Mouse (Mus musculus): ENCODE measurements around the gene Egfr.

Gene Egfr

DNA sequence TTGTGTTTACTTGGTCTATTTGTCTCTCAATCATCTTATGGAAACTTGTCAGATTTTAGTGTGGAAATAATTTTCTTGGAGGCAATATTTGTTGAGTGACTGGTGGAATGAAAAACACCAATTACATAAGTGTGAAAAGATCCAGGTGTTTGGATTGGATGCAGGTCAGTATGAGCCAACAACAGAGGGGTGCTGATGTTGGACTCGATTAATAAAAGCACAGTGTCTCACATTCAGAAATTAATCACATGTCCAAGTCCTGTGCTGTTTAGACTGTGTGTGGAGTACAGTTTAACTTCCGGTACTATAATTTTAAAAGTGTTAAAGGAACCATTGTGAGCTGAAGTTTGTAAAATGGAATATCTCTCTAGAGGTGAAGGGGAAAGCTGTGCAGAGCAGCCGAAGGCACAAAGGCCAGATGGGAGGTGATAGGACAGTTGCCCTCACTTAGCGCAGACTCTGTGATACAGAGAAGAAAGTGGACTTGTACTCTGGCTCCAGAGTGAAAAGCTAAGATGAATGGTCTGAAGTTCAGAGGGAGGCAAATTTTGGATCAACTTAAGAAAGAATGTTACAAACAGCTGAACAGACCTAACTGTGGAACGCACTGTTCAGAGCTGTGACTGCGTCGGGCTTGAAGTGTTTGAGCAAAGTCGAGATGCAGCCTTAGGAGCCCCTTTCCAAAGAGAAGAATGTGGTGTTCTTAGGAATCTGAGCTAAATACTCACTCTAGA, 32.1 kb downstream of the Egfr start:
- DNase-seq = no peak

DNA sequence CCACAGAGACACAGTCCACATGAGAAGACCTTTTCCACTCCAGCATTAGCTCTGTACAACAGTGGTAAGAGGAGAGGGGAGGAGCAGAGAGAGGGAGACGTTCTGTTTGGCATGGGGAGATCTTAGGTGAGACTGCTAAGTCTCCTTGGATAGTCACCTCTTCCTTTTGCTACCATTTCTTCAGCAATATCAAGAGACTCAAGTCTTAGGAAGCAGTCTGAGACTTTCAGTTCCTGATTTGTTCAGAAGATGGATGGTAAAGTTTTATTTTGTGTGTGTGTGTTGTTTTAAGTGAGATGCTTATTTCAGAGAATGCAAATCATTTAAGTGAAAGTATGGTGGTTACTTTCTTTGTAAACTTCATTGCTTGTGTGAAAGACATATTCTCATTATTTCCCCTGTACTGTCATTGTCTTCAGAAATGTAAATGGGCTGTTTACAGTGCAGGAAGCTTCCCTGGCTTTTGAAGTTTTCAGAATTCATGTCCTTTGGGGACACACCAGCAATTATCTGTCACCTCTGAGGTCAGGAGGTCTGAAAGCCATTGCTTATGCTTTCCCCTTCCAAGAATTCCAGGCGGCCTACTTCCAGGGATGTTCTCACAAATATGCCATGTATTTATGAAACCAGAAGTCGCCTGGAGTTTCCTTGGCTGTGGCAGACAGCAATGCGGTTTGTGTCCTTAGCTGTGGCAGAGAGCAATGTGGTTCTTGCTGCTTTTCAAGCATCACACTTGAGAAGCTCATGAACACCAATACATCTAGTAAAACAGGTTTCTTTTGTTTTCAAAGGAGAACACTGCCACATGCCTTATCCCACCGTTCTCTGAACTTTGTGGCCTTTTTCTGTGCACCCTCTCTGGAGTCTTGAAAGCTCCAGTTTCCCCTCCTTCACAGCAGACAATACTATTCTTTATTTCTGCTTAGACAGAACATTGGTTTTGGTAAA, 40.9 kb downstream of the Egfr start:
- DNase-seq = no peak

DNA sequence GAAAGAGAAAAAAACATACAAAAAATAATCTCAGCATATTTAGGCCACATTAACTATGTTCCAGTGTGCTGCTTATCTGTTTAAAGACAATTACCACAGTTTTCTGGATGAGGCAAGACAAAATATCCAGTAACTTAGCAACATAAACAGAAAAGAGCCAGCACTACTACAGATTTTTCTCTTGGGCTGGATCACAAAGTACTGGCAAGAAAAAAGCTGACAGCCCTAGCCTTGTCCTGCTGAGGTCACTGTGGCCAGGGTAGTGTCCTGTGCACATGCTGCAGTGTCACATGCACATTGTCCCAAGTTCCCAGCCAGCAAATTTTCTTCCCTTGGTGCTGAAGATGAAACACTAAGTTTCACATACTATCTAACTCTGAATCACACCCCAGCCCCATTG, 43.0 kb downstream of the Egfr start:
- DNase-seq = no peak

DNA sequence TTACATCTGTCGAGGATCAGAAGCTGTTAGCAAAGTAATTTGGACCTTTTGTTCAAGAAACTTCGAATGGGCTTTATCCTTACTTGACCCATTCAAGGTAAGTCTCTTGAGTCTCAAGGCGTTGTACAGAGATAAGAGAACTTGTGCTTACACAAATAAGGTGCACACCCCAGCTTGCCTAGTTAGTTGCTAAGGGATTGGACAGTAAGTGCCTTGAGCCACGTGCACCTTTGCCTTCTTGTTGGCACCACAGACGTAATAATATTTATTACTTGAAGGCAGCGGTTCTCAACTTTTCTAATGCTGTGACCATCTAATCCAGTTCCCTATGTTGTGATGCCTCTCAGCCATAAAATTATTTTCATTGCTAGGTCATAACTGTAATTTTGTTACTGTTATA, 43.5 kb downstream of the Egfr start:
- DNase-seq = no peak

DNA sequence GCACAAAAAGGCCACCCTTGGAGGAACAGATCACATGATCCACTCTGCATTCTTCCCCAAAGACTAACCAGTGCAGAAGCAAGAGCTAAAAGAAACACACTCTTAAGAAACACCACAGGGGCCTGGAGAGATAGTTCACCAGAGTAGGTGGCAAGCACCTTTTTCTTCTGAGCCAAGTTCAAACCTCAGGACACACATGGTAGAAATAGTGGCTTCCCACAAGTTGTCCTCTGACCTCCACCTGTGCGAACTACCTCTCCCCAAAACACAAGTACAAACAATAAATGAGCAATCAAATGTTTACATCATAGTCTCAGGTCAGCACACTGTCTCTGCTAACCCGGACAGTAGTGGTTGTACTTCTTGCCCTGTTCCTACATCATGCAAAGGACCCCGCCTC, 45.5 kb downstream of the Egfr start:
- no peak for DNase-seq

DNA sequence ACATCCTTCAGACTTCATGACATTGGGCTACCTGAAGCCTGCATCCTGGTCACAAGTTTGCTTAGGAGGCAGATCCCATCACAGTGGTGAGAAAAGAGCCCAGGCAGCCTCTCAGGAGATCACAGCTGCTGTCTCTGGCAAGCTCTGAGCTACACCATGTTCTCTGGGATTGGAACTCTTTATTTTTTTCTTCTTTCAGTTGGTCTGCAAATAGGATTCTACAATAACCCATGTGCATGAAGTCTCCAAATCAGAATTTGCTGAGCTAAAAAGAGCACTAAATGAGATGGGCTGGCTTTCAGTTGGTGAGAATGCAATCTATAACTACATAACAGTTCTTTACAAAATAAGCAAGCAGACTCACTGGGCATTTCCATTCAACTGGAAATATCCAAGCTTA, 46.1 kb downstream of the Egfr start:
- DNase-seq = no peak

DNA sequence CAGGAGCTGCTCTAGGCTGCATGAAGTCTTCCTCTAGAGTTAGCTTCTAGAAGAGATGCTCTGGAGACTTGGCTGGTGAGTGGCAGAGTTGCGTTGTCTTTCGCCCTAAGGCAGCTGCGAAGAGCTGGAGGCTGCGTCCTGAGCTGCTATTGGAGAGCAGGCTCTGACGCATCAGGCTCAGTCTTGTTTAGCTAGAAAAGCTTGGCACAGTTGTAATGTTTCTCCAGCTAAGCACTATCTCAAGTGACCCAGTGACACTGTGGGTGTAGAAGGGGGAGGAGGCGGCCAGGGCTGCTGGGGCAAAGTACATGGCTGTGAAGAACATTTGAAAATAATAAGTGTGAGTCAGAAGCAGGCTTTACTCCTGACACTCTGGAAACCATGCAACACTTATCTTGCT, 48.5 kb downstream of the Egfr start:
- DNase-seq = no peak

DNA sequence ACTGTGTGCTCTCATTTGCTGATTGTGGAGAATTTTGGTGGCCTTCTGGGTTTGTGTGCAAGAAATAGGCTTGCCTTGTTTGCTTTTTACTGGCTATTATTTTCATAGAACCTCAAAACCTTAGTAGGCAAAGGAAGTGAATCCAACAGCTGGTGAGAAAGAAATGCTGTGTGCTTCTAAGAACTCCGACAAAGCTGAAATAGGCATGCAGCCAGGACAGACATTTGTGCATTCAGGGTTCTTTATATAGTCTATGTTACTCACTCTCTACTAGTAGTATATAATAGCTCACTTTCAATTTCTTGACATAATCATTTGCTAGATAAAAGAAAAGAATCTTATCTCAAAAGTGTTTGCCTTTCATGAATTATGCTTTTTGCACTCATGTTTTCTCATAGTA, 50.7 kb downstream of the Egfr start:
- no peak for DNase-seq

DNA sequence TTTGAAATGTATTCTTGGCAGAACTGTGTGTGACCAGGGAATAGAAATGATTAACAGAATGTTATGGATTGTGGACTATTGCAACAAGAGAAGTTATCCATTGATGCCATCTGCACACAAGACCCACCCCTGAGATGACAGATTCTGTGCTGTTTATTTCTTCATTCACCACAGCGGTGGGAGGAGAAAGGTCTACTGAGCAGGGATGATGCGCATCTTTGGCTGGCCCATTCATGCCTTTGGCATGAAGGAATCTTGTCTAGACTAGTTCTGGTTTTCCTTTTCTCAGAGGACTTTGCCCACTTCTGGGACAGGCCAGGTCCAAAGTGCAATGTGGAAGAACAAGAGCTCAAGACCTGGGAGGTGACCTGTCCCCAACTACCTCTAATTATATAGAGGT, 52.0 kb downstream of the Egfr start:
- DNase-seq = no peak

DNA sequence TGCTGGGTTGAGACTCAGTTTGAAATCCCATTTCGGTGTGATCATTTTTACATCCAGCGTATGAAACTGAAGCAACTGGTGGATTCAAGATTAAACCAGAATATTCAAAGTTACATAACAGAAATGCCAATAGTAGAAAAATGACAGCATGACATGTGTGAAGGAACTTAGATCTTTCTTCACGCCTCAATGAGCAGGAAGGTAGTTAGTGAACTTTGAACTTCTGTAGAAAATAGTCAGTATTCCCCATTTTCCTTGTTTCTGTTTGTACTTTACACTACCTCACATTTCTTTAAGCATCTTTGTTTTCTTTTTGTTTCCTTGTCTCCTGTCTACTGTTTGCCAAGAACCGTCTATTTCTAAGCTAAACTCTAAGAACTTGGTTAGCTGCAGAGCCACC, 53.9 kb downstream of the Egfr start:
- no peak for DNase-seq

DNA sequence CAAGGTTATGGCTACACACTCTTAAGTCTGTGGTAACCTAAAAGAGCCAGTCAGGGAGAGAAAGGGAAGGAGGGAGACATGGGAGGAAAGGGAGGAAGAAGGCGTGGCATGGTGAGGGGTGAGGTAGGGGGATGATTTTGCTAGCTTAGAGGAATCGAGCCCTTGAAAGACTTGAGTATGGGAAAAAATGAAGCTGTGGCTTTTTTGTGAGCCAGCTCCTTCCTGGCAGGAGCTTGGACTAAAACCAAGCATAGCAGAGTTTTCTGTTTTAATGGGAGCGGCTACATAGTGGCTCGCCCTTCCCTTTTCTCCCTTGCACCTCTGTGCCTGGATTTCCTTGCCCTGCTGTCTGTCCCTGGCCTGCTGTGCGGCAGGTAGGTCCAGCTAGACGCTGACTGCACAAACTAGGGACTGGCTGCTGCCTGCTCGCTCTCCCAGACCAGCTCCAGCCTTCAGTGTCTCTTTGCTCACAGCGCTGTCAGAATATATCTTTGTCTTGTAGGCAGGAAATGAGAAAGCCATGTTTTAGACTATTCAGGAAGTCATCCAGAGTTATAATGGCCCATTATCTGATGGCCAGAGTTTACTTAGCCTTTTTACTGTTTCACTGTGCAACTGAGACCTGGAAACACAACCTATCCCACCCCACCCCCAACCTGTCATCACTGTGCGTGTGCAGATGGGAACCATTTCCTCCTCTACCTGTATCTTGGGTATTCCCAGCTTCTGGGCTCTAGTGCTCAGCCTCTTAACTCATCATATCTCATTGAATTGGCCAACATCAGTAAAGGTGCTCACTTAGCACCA, 57.4 kb downstream of the Egfr start:
- no peak for DNase-seq

DNA sequence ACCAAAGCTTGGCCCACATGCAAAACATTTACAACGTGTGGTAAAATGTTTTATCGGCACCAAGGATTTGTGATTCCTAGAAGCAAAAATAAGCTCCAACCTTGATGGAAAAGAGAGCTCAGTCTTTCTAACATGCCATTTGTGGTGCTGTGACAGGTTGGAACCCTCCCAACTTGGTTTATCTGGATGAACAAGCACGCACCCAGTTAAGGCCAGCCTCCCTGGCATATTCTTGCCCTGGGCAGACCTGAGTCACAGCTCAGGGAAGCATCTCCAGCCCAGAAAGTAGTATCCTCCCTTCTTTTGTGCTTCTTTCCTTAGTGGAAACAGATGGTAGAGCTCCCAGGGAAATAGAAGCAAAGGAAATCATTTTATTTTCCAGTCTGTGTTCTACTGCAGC, 58.1 kb downstream of the Egfr start:
- no peak for DNase-seq

DNA sequence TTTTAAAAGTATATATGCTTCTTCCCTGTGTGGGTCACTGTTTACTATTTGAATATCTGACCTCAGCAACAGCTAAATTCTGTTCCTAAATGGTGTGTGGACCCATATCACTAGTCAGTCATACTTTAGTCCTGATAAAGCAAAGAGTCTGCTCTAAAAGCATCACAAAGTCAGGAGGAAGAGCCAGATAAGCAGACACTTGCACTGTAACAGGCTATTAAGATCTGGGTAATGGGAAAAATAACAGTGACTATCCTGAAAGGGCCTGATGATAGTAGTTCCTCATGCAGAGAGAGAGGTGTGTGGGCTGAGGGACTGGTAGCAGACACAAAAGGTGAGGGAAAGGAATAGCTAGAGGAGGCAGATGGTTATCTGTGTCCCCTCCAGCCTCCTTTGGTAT, 61.3 kb downstream of the Egfr start:
- DNase-seq = no peak

DNA sequence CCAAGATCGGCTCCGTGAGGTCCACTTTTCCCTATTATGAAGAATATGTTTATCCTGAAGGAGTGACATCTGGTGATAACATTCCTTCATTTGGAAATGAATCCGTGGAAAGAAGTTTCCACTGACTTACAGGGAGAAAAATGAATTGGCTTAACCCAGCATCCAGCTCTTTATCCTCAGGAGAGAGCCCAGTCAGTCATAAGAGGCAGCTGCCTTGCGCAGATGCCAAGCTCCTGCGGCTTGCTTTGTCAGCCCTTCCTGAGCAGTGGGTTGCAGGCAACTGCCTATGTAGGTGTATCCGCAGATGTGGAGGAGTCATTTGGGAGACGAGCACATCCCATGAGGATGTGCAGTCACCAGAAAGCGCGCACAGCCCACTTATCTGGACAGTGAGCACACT, 64.4 kb downstream of the Egfr start:
- DNase-seq = no peak

DNA sequence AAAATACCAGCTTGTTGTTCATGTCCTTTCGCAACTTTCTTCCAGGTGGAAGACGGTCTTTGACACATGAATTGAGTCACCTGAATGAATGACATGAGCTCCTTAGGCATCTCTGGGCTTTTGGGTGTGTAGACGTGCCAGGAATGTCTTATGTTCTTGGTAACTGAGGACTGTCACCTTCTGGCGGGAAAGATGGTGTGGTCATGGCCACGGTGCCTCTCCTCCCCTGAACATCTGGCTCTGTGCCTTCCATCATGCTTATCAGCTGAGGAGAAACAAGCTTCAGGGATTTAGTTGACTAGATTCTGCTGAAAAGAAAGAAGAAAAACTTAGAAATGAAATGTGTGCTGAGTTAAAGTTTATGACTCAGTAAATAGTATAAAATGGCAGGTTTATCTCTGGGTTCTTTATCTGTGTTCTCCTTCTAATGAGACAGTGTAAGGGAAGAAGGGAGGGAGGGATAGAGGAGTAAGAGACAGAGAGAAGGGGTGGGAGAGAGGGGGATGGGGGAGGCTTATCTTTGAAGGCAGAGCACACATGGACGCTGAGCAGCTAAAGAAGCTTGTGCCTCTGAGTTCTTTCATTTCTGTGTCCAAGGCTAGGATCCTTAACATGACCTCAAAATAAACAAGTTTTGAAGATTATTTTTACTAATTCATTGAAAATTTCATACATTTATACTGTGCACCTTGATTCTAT, 65.5 kb downstream of the Egfr start:
- DNase-seq = no peak

DNA sequence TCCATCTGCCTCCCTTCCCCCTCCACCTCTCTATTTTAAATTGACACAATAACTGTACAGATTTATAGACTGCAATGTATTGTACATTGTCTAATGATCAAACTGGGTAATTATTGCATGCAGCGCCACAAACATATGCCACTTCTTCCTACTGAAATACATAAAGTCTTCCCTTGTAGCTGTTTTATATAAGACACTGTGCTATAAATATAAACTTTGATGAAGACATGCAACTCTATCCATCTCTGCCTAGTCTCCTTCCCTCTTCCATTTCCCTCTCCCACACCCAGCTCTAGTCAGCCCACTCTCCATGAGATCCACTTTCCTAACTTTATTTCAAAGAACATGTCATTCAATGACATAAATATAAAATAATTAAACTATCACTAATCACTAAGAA, 67.4 kb downstream of the Egfr start:
- DNase-seq = no peak

DNA sequence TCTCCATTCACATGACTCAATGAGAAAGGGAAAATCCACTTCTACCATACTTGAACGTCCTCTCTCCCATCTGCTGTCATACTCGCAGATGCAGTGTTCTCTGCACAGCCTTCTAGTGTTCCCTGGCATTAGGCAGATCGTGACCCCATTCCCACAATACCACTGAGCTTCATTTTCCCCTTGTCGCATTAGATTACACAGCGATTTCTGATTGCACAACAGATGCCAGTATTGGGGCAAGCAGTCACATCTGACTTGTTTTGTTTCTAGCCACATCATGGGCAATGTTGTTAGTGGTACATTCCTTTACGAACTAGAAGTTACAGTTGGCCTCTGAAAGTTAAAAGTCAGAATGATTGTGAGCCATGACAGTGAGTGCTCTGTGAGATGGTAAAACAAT, 68.1 kb downstream of the Egfr start:
- no peak for DNase-seq

DNA sequence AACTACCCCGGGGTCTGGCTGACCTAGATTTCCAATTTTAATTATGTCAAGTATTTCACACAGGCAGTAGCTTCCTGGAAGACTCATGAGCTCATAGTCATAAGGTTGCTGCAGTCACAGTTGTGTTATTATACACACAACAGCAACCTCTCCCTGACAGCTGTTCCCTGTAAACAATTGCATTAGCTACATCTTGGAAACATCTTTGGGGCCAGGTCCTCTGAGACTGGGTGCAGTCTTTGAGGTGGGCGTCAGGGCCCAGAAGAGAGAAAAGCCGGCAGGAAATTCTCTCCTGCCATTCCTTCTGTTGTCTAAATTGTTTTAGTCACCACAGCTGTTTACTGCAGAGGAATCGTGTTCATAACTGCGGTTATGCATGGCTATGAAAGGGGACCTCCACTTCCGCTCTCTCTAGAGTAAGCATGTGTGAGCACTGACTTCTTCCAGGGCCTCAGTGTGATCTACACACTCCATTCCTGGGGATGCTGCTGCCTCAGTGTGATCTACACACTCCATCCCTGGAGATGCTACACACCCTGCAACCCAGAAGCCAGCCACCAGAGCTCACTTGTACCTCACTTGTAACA, 69.8 kb downstream of the Egfr start:
- no peak for DNase-seq

DNA sequence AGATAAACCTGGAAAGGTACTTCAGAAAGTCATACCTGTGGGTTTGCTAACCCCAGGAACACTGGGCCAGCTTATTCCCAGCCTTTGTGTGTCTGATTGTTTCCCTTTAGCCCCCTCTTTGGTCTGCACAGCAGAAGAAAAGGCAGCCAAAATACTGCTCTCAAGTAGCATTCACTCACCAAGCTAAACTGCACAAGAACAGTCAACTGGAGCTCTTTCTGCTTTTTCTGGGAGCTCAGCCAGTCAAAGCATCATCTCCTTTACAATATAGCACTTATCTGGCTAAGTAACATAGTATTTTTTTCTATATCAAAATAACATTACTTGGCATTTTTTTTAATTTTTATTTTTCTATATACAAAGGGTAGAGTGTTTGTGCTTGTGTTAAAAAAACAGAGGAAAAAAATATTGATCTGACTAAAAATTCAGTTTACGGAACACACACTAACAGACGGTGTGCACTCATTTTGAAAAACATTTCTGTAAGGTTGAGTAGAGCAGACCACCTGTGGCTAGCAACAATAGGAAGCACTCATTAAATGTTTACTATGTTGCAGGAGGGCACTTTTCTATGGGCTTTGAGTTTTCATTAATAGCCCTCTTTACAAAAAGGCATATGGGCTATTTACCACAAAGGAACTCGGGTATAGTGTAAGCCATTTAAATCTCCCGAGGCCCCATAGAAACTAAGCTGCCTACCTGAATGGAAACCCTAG, 72.0 kb downstream of the Egfr start:
- no peak for DNase-seq

DNA sequence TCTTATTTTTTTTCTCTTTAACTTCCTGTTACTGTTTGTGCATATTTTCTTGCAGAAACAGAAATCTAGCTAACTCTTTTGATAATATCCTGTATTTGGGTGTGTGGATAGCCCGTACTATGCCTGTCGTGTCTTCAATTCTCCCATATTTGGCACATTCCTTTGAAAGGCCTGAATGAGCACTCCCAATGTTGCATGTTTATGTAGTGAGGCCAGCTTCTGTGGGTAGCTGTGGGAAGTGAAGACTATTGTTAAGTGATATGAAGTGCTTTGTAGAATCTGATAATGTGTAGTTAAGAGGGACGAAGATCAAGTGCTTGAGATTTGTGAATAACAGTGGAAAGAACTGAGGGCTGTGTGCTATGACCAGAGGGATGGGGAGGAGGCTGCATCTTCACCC, 77.5 kb downstream of the Egfr start:
- DNase-seq = no peak

DNA sequence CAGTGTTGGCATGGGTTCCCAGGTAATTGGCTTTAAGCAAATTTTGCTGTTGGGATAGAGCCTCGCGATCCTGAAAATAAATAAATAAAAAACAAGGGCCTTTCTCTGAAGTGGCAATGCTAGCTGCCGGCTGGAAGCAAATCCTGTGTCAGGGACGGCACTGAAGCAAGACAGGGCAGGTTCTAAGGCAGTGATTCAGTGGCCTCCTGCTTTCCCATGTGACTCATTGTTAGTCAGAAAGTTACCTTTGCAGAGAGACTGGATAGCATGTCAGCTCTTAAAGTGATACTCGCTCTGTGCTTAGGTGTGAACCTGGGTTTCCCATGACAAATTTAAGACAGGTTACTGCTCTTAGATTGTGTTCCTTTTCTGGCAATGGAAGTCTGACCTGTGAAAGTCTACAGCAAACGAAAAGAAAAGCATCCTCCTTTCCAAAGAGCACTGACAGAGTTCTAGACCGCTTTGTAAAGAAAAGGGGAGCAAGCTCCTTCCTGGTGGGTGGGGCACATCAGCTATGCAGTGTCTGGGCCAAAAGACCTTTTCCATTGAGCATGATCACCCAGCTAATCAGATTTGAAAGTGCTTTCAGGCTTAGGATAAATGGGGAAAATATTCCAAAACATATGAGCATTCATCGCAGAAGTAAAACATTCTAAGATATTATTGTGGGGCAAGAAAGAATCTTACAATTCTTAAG, 78.7 kb downstream of the Egfr start:
- no peak for DNase-seq
